Mouse (Mus musculus) ES-E14 (cell line): ENCODE data around the gene Nr2f6. TPM values are rescaled to one million over a fixed set of nuclear protein-coding genes. Genes with fewer than 3 reads are reported as not detected.
A peak's percentile ranks its signal among the peaks of the same experiment; 100 is the strongest.

Experiments used
- DNase-seq: peaks from one replicate; pipeline ENCODE4 v3.0.0-alpha.2; 2013; ENCODE audit warnings: low read depth, low spot score
- H3K27ac ChIP-seq: 2 replicates; pipeline ENCODE4 v1.5.1; 2012; ENCODE audit warnings: low read depth, mild to moderate bottlenecking, low read length, moderate library complexity, mixed read lengths; ENCODE audit not compliant: poor library complexity, insufficient read depth, severe bottlenecking
- H3K36me3 ChIP-seq: 2 replicates; pipeline ENCODE4 v1.6.1; 2012; ENCODE audit warnings: mild to moderate bottlenecking, low read length, moderate library complexity, mixed read lengths; ENCODE audit not compliant: control insufficient read depth, poor library complexity, insufficient read depth, severe bottlenecking
- H3K4me1 ChIP-seq, 2 experiments: fragments of 150-350 bp in 1 of 2; sonication (generic) in 1 of 2; 2 replicates each; pipeline ENCODE4 v1.6.1; 2012; ENCODE audit warnings: low read length in 2 of 2, mild to moderate bottlenecking in 1 of 2, mixed read lengths in 1 of 2; ENCODE audit not compliant: control insufficient read depth in 2 of 2, insufficient read depth in 2 of 2, poor library complexity in 1 of 2
- H3K4me3 ChIP-seq, 2 experiments: fragments of 150-350 bp in 1 of 2; sonication (generic) in 1 of 2; 2 replicates each; pipeline ENCODE4 v1.5.1; 2012; ENCODE audit warnings: low read length in 2 of 2, low read depth in 1 of 2, mild to moderate bottlenecking in 1 of 2, mixed read lengths in 1 of 2; ENCODE audit not compliant: insufficient read depth in 1 of 2, poor library complexity in 1 of 2, severe bottlenecking in 1 of 2
- H3K9ac ChIP-seq: 2 replicates; pipeline ENCODE4 v1.6.1; 2012; ENCODE audit warnings: low read depth, mild to moderate bottlenecking, low read length, mixed read lengths; ENCODE audit not compliant: poor library complexity, insufficient read depth, severe bottlenecking
- H3K9me3 ChIP-seq: fragments of 150-350 bp; sonication (generic); 2 replicates; pipeline ENCODE4 v1.6.1; 2012; ENCODE audit warnings: low read depth, mild to moderate bottlenecking, low read length; ENCODE audit not compliant: control insufficient read depth, insufficient read depth
- CHD2 ChIP-seq: IDR thresholded peaks from 2 replicates; pipeline ENCODE4 v1.6.1; 2014; ENCODE audit warnings: mild to moderate bottlenecking, low read depth, low read length, inconsistent platforms
- MAFK ChIP-seq: IDR thresholded peaks from 2 replicates; pipeline ENCODE4 v1.6.1; 2014; ENCODE audit warnings: mild to moderate bottlenecking, low read depth, low read length, inconsistent platforms; ENCODE audit not compliant: insufficient read depth
- in situ Hi-C, 2 experiments: fragments of 600-800 bp; cut with MboI; formaldehyde crosslinking; loops; one replicate each; pipeline ENCODE4 v1.15.1; 2025; ENCODE audit warnings: low sequenced_read_pairs in 2 of 2, inconsistent platforms in 1 of 2; ENCODE audit not compliant: unreplicated experiment in 2 of 2
- total RNA-seq: library from RNA; depleted of rRNA; stranded (reverse); fragments of 300-350 nt; gene quantifications from 2 replicates; pipeline ENCODE4 v1.2.3, GENCODE M21; 2012; rRNA removed

Gene Nr2f6
- total RNA-seq, 1 experiment = 52.8 TPM

DNA sequence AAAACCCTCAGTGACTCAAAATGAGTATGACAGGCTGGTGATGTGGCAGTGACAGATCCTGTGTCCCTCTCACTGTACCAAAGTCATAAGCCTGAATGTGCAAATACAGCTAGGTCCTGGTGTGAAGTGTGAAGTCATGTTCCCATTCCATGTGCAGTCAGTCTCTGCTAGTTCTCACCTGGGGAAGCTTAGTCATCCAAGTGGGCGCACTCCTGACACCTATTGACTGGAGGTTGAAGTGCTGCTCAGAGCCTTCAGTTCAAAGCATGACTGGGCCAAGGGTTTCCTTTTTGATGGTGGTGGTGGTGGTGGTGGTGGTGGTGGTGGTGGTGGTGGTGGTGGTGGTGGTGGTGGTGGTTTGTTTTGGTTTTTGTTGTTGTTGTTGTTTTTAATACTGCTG is 56.9 kb downstream of the Nr2f6 start:
- Histone ChIP-seq H3K36me3 (peaks cover 16% of the 10 kb centered on the region; the same call in 1 of the 2 replicates), H3K9me3 (no peaks in the 10 kb centered on the region), H3K9ac (no peak overlapping the region), H3K4me3 (no peak overlapping the region), H3K27ac (no peak overlapping the region), H3K4me1 (no peaks in the 10 kb centered on the region)
- no peak for DNase-seq
- TF ChIP-seq CHD2 (no peak), MAFK (peak; percentile 73)
- in situ Hi-C loops = no loop called here

Other genes starting within 250 kb of the Nr2f6 start
- gene Myo9b, start 109.2 kb downstream of the Nr2f6 start, total RNA-seq = 32.1 and 36.1 TPM in 2 replicates
- 26.3 and 39.3 TPM in 2 replicates for gene Haus8, start 109.0 kb downstream of the Nr2f6 start, total RNA-seq
- 112 and 144 TPM in 2 replicates for gene Use1, start 15.1 kb downstream of the Nr2f6 start, total RNA-seq
- gene Ocel1, start 10.7 kb downstream of the Nr2f6 start, total RNA-seq = 7.4 and 9.4 TPM in 2 replicates
- 2.0 and 2.4 TPM in 2 replicates for gene Ushbp1, start 13.8 kb upstream of the Nr2f6 start, total RNA-seq
- gene Babam1, start 14.9 kb upstream of the Nr2f6 start, total RNA-seq = 40.7 and 47.4 TPM in 2 replicates
- 28.9 and 44.5 TPM in 2 replicates for gene Ankle1, start 24.1 kb upstream of the Nr2f6 start, total RNA-seq
- gene Abhd8, start 81.7 kb upstream of the Nr2f6 start, total RNA-seq = 11.7 and 12.2 TPM in 2 replicates
- gene Mrpl34, start 83.0 kb upstream of the Nr2f6 start, total RNA-seq = 135 and 148 TPM in 2 replicates
- 60.5 and 65.1 TPM in 2 replicates for gene Dda1, start 87.2 kb upstream of the Nr2f6 start, total RNA-seq
- gene Ano8, start 104.0 kb upstream of the Nr2f6 start, total RNA-seq = 10.6 and 22.3 TPM in 2 replicates
- 60.4 and 63.8 TPM in 2 replicates for gene Gtpbp3, start 106.1 kb upstream of the Nr2f6 start, total RNA-seq
- gene Plvap, start 129.8 kb upstream of the Nr2f6 start, total RNA-seq = 2.0 and 2.5 TPM in 2 replicates
- gene Ccdc194, start 143.8 kb upstream of the Nr2f6 start, total RNA-seq = 2.4 and 2.6 TPM in 2 replicates
- gene Bst2, start 155.5 kb upstream of the Nr2f6 start, total RNA-seq = 135 and 207 TPM in 2 replicates
- gene Mvb12a, start 161.0 kb upstream of the Nr2f6 start, total RNA-seq = 50.4 and 58.8 TPM in 2 replicates
- 0.18 and 0.58 TPM in 2 replicates for gene Tmem221, start 176.9 kb upstream of the Nr2f6 start, total RNA-seq
- gene Nxnl1, start 184.6 kb upstream of the Nr2f6 start, total RNA-seq = not detected in 2 replicates
- gene Slc27a1, start 186.9 kb upstream of the Nr2f6 start, total RNA-seq = 24.5 and 45.9 TPM in 2 replicates
- 95.6 and 124 TPM in 2 replicates for gene Pgls, start 210.2 kb upstream of the Nr2f6 start, total RNA-seq
- gene Fam129c, start 215.7 kb upstream of the Nr2f6 start, total RNA-seq = 9.0 and 15.2 TPM in 2 replicates
- gene Colgalt1, start 229.0 kb upstream of the Nr2f6 start, total RNA-seq = 126 and 186 TPM in 2 replicates